Mouse (Mus musculus) C2C12 (cell line): ENCODE results near the gene 1700025G04Rik. TPM values are rescaled to one million over a fixed set of nuclear protein-coding genes. Genes with fewer than 3 reads are reported as not detected.

Experiments used
- H3K27me3 ChIP-seq: one replicate; pipeline ENCODE4 v1.6.1; 2011; ENCODE audit not compliant: control insufficient read depth, insufficient read depth, insufficient read length
- H3K36me3 ChIP-seq: one replicate; pipeline ENCODE4 v1.6.1; 2011; ENCODE audit not compliant: control insufficient read depth, insufficient read depth
- H3K4me3 ChIP-seq: one replicate; pipeline ENCODE4 v1.5.1; 2011; ENCODE audit warnings: mild to moderate bottlenecking, control low read depth; ENCODE audit not compliant: poor library complexity, insufficient read depth, severe bottlenecking
- H3K79me2 ChIP-seq: one replicate; pipeline ENCODE4 v1.6.1; 2011; ENCODE audit not compliant: control insufficient read depth, insufficient read depth
- H3K79me3 ChIP-seq: one replicate; pipeline ENCODE4 v1.6.1; 2011; ENCODE audit warnings: low read depth, control low read depth
- H3ac ChIP-seq: one replicate; pipeline ENCODE3; 2011; ENCODE audit warnings: low read depth; ENCODE audit not compliant: control insufficient read depth, insufficient read length
- CEBPB ChIP-seq: IDR thresholded peaks from one replicate; pipeline ENCODE4 v1.6.1; 2011; ENCODE audit warnings: low read depth, mild to moderate bottlenecking, control low read depth, moderate library complexity
- CTCF ChIP-seq: IDR thresholded peaks from one replicate; pipeline ENCODE4 v1.5.1; 2011; ENCODE audit not compliant: control insufficient read depth, insufficient read depth, insufficient read length
- FOSL1 ChIP-seq: IDR thresholded peaks from one replicate; pipeline ENCODE4 v1.8.0; 2011; ENCODE audit warnings: mild to moderate bottlenecking, low read length; ENCODE audit not compliant: poor library complexity, insufficient read depth, severe bottlenecking
- MAX ChIP-seq: IDR thresholded peaks from one replicate; pipeline ENCODE4 v1.6.1; 2011; ENCODE audit warnings: mild to moderate bottlenecking, control low read depth
- MYOD1 ChIP-seq: IDR thresholded peaks from one replicate; pipeline ENCODE4 v1.6.1; 2011; ENCODE audit warnings: low read depth; ENCODE audit not compliant: control insufficient read depth, insufficient read length
- MYOG ChIP-seq: IDR thresholded peaks from one replicate; pipeline ENCODE4 v1.6.1; 2011; ENCODE audit not compliant: control insufficient read depth, insufficient read length; ENCODE audit errors: extremely low read depth
- USF1 ChIP-seq: IDR thresholded peaks from one replicate; pipeline ENCODE4 v1.6.1; 2011; ENCODE audit warnings: low read depth, mild to moderate bottlenecking, control low read depth, moderate library complexity
- polyA plus RNA-seq: library from polyadenylated mRNA; unstranded; fragments of >200 nt; fragmentation: generic; extraction: Trizol; gene quantifications from one replicate; pipeline ENCODE4 v1.2.1, GENCODE M21; 2012; ENCODE audit warnings: missing spikeins

The 1700025G04Rik gene
- polyA plus RNA-seq, 1 experiment = 2.1 TPM

DNA sequence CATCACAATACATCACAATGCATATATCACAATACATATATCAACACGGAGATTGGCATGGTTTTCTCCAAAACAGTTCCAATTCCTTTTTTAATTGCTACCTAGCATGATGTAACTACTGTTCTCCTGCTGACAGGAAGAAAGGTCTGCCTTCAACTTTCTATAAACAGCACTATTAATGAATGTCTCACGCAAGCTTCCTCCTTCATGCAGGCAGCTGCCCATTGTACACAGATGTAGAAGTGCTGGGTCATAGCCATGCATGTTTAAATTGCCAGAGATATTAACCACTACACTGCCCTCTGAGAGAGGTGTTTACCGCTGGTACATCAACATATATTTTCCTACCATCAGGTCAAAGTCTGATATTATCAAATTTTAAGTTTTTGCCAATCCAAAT lies 113.1 kb downstream of the 1700025G04Rik start:
- no peak for TF ChIP-seq MAX
- TF ChIP-seq USF1 = no peak
- TF ChIP-seq MYOD1 = no peak
- TF ChIP-seq MYOG = no peak
- TF ChIP-seq CEBPB = no peak
- TF ChIP-seq FOSL1 = no peak
- TF ChIP-seq CTCF = no peak
- Histone ChIP-seq H3K27me3 (no peaks in the 10 kb centered on the region), H3K79me3 (no peaks in the 10 kb centered on the region), H3ac (no peak overlapping the region), H3K4me3 (no peak overlapping the region), H3K36me3 (no peaks in the 10 kb centered on the region), H3K79me2 (no peaks in the 10 kb centered on the region)

DNA sequence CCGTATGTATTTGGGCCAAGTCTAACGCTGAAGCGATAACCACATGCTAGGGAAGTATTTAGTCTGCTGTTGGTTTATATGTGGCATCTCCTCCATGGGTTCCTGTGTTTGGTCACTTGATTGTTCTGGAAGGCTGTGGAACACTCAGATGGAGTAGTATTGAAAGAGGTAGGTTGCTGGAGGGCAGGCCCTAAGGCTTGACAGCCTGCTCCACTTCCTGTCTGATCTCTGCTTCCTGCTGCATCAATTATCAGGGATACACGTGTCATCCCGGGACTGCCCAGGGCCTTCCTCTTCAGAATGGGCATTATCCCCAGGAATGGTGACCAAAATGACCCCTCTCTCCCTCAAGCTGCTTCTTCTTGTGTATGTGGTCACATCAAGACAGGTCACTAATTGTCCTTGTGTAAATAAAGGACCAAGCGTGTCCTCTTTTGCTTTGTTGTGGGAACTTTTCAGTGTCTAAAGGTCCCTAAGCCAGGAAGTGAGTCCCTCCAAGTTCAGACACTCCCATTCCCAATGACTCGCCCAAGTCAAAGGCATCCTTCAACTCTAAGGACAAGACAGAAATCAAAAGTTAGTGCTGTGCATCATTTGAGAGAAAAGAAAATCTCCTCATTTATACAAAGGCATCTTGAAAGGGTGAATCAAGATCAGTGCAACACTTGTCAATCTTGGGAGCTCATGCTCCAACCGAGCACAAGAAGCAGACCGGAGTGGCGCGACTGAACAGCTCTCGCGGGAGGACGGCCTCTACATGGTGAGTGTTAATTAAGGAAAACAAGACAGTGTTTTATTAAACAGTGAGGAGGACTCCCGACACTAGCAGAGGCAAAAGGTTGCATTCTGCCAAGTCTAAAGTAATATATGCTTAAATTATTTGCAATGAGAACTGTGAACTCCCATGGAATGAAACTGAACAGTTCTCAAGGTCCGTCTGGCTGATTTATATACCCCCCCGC lies 114.2 kb downstream of the 1700025G04Rik start:
- H3K4me3 ChIP-seq = no peak overlapping the region
- no peaks in the 10 kb centered on the region for H3K79me3 ChIP-seq

DNA sequence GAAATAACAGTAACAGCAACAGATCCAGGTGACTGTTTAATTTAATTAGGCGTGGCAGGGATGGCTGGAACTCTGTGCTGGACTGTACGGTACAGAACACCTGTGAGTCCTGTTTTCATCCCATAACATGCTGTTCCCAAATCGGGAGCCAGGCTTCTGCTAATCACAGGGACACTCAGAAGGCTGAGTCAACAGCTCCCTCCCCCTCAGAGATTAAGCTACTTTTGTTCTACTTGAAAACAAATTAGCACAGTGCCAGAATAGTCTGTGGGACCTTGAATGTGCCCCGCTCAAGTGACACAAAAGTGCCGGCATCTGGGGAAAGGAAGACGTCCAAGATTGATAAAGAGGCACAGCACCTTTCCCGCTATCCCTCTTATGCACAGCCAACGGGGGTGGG lies 115.0 kb downstream of the 1700025G04Rik start:
- Histone ChIP-seq H3K4me3 (no peak overlapping the region), H3K27me3 (no peaks in the 10 kb centered on the region), H3K79me3 (no peaks in the 10 kb centered on the region), H3ac (no peak overlapping the region), H3K79me2 (no peaks in the 10 kb centered on the region), H3K36me3 (no peaks in the 10 kb centered on the region)
- TF ChIP-seq FOSL1 (no peak), CTCF (no peak), MAX (no peak), MYOD1 (no peak), USF1 (no peak), MYOG (no peak), CEBPB (no peak)

More for the DNA sequence above, 114.2 kb downstream of the 1700025G04Rik start:
- no peaks in the 10 kb centered on the region for H3K79me2 ChIP-seq
- no peak for TF ChIP-seq CEBPB
- no peak for TF ChIP-seq MYOG
- no peak for TF ChIP-seq FOSL1
- TF ChIP-seq MAX = no peak
- TF ChIP-seq MYOD1 = no peak
- no peak for TF ChIP-seq USF1
- TF ChIP-seq CTCF = no peak
- no peaks in the 10 kb centered on the region for H3K36me3 ChIP-seq
- H3K27me3 ChIP-seq = no peaks in the 10 kb centered on the region
- H3ac ChIP-seq = no peak overlapping the region

DNA sequence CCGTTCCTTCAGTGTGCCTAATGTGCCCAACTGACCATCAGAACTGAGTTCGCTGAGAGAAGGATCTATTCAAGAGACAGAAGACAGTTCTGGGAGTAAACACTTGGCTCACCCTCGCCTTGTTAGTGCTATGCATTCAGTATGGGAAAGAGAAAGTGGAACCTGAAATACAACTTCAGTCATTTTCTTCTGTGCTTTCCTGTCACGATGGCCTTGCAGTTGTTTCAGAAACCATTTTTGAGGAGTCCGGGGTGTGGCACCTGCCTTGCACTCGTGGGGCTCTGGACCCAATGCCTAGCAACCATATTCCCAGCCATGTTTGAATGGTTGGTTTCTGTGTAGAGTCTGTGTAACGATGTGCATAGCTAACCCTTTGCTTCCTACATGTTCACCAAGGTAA lies 115.5 kb downstream of the 1700025G04Rik start:
- Histone ChIP-seq H3K79me2 (no peaks in the 10 kb centered on the region), H3K36me3 (no peaks in the 10 kb centered on the region), H3K4me3 (no peak overlapping the region), H3K79me3 (no peaks in the 10 kb centered on the region), H3ac (no peak overlapping the region), H3K27me3 (no peaks in the 10 kb centered on the region)
- no peak for TF ChIP-seq FOSL1
- no peak for TF ChIP-seq CTCF
- TF ChIP-seq MYOD1 = no peak
- TF ChIP-seq USF1 = no peak
- TF ChIP-seq MYOG = no peak
- TF ChIP-seq CEBPB = no peak

DNA sequence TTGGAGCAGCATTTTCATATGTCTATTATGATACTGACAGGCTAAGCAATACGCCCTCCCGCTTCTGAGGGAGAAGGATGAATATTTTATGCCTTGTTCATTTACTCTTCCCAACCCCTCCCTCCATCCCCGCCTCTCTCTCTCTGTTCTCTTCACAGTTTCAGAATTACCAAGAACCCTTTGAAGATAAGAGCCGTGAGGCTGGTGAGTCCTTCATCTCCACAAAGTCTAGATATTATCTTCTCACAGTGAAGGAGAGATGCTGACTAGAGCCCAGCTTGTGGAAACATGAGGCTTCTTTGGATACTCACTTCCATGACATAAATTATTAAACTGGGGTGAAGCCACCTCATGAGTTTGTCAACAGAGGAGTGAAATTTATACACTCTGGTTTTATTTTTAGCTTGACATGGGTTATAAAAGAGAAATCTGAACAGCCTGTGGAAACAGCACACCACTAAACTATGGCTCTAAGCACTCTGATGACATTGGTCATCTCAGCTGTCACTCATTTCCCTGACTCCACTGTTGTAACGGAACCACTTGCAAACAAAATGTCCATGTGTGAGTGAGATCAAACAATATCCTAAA lies 116.7 kb downstream of the 1700025G04Rik start:
- Histone ChIP-seq H3K79me2 (no peaks in the 10 kb centered on the region), H3K79me3 (no peaks in the 10 kb centered on the region), H3K27me3 (no peaks in the 10 kb centered on the region), H3K36me3 (no peaks in the 10 kb centered on the region), H3ac (no peak overlapping the region), H3K4me3 (no peak overlapping the region)
- TF ChIP-seq USF1 (no peak), CEBPB (no peak), CTCF (no peak), FOSL1 (no peak), MYOD1 (no peak), MAX (no peak), MYOG (no peak)
